Mouse (Mus musculus) midbrain, postnatal 0 days (tissue): ENCODE measurements around the gene Esr1. TPM values are rescaled to one million over a fixed set of nuclear protein-coding genes. Genes with fewer than 3 reads are reported as not detected.

Experiments
- ATAC-seq: fragments of 200-750 bp; cut with Nextera tagmentation; 2 replicates; pipeline ENCODE4 v1.8.0; 2017; ENCODE audit warnings: moderate number of reproducible peaks, mild to moderate bottlenecking, moderate TSS enrichment, moderate library complexity; ENCODE audit not compliant: low FRiP score
- DNase-seq: peaks from one replicate; pipeline ENCODE4 v3.0.0-alpha.2; 2015; ENCODE audit warnings: low spot score
- H3K27ac ChIP-seq: fragments of 300-500 bp; sonication (generic); 2 replicates; pipeline ENCODE4 v1.5.1; 2014; ENCODE audit warnings: low read depth, mild to moderate bottlenecking, low read length, mixed read lengths
- H3K27me3 ChIP-seq: fragments of 300-500 bp; sonication (generic); 2 replicates; pipeline ENCODE4 v1.6.1; 2014; ENCODE audit warnings: low read length, control low read depth, mixed read lengths; ENCODE audit not compliant: insufficient read depth
- H3K36me3 ChIP-seq: fragments of 300-500 bp; sonication (generic); 2 replicates; pipeline ENCODE4 v1.6.1; 2014; ENCODE audit warnings: low read length, control low read depth, mixed read lengths; ENCODE audit not compliant: insufficient read depth
- H3K4me1 ChIP-seq: fragments of 300-500 bp; sonication (generic); 2 replicates; pipeline ENCODE4 v1.6.1; 2014; ENCODE audit warnings: mild to moderate bottlenecking, control low read depth, antibody characterized with exemption, low read length, mixed read lengths; ENCODE audit not compliant: insufficient read depth
- H3K4me2 ChIP-seq: fragments of 300-500 bp; sonication (generic); 2 replicates; pipeline ENCODE4 v1.6.1; 2014; ENCODE audit warnings: low read depth, mild to moderate bottlenecking, low read length, mixed read lengths; ENCODE audit not compliant: poor library complexity, severe bottlenecking
- H3K4me3 ChIP-seq: fragments of 300-500 bp; sonication (generic); 2 replicates; pipeline ENCODE4 v1.5.1; 2014; ENCODE audit warnings: low read depth, mild to moderate bottlenecking, low read length, moderate library complexity
- H3K9ac ChIP-seq: fragments of 300-500 bp; sonication (generic); replicated peaks from 2 replicates; pipeline ENCODE4 v1.6.1; 2014; ENCODE audit warnings: mild to moderate bottlenecking, low read length, moderate library complexity, mixed read lengths; ENCODE audit not compliant: poor library complexity, severe bottlenecking
- H3K9me3 ChIP-seq: fragments of 300-500 bp; sonication (generic); 2 replicates; pipeline ENCODE4 v1.6.1; 2016; ENCODE audit warnings: low read length, control low read depth
- CTCF ChIP-seq: IDR thresholded peaks from 2 replicates; pipeline ENCODE4 v1.5.1; 2016; ENCODE audit warnings: antibody characterized with exemption, mild to moderate bottlenecking
- WGBS: fragments of 180-500 bp; shearing (Covaris S2); extraction: QIAGEN DNeasy Blood & Tissue Kit; methylation state at CpG from one replicate; pipeline ENCODE4 v1.1.7; 2014; 5-methylcytosine and 5-hydroxymethylcytosine counted together
- polyA plus RNA-seq: library from polyadenylated mRNA; unstranded; fragments of >200 nt; fragmentation: Nextera tagmentation; extraction: Ambion mirVana; gene quantifications from 2 replicates; pipeline ENCODE4 v1.2.1, GENCODE M21; 2015
- total RNA-seq: library from RNA; depleted of rRNA; stranded (reverse); fragments of >200 nt; gene quantifications from 2 replicates; pipeline ENCODE4 v1.2.3, GENCODE M21; 2014

The Esr1 gene
- total and polyA plus RNA-seq, 2 experiments from 2014 or later, result 0.71 to 0.84 TPM

DNA sequence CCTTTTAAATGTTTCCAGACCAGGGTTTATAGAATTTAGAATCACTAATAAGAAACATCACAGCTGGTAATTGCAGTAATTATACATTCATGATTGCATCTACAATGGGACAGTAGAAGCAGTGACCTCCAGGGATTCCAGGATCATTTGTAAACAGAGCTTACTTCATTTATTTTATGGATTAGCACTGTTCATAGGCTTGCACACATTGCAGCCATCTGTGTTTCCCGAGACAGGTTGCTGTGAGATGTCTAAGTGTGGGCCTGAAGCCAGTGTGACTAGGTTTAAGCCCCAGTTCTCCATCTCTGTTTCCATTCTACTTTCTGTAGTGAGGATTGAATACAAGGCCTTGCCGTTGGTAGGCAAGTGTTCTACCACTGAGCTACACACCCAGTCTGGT is 236.1 kb downstream of the Esr1 start:
- peak; percentile 6 for DNase-seq
- no peak overlapping the region for H3K27ac ChIP-seq
- H3K4me3 ChIP-seq, result no peak overlapping the region
- WGBS, result 73% methylated on average over 2 of the region's 2 CpGs
- no peaks in the 10 kb centered on the region for H3K9me3 ChIP-seq
- H3K36me3 ChIP-seq, result no peaks in the 10 kb centered on the region
- H3K27me3 ChIP-seq, result no peaks in the 10 kb centered on the region
- no peak overlapping the region for H3K4me2 ChIP-seq
- H3K9ac ChIP-seq, result no peak overlapping the region
- H3K4me1 ChIP-seq, result no peaks in the 10 kb centered on the region
- no peak for TF ChIP-seq CTCF
- no peak for ATAC-seq

DNA sequence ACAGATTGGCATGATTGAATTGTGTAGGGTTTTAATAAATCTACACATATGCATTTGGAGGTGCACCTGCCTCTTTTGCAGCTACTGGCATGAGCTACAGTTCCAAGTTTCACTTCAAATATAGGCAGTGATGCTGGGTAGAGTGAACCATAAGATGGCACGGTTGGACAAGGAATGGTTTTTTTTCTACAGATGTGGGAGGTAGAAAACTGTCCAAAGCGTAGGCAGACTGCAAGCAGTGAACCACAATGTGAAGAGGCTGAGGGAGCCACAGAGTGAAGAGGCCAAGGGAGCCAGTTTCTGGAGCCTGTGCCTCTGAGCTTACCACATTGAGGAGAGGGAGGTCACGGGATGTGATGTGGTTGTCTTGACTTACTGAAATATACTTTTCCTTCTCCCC is 238.5 kb downstream of the Esr1 start:
- Histone ChIP-seq H3K36me3 (no peaks in the 10 kb centered on the region), H3K27me3 (no peaks in the 10 kb centered on the region), H3K27ac (no peak overlapping the region), H3K9ac (no peak overlapping the region), H3K4me3 (no peak overlapping the region), H3K4me2 (no peak overlapping the region), H3K9me3 (no peaks in the 10 kb centered on the region), H3K4me1 (no peaks in the 10 kb centered on the region)
- DNase-seq (no peak), ATAC-seq (no peak)
- TF ChIP-seq CTCF, result no peak
- 92% methylated on average over 3 of the region's 3 CpGs for WGBS

DNA sequence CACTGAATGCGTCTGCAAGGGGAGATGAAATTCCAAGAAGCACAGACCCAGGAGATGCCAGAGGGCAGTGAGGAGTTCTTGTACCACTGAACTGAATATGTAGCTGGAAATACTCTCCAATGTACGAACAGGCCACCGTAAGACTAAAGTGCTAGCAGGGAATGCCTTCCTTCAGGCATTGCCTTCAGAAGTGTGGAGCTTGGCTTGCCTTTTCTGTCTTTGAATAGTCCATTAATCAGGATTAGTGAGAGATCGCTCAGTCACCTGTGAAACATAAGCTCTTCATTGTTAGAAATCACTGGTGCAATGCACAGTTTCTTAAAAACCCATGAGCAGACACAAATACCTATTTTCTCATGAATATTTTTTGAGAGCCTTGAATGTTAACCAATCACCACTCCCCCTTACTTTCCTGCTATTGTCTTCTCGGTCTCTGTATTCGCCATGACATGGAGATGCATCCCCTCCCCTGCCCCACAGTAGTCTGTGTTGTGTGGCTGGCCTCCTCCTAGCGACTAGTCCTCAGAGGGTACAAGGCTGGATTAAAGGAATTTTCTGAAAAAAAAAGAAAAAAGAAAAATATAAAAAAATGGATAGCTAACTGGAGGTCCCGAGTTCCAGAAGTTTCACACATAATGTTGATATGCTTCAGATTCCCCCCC is 263.8 kb downstream of the Esr1 start:
- ATAC-seq, result no peak
- Histone ChIP-seq H3K27ac (no peak overlapping the region), H3K9ac (no peak overlapping the region), H3K36me3 (no peaks in the 10 kb centered on the region), H3K27me3 (no peaks in the 10 kb centered on the region), H3K4me3 (no peak overlapping the region), H3K9me3 (no peaks in the 10 kb centered on the region), H3K4me2 (no peak overlapping the region), H3K4me1 (no peaks in the 10 kb centered on the region)
- DNase-seq, result no peak
- 16% methylated on average over 8 of the region's 8 CpGs for WGBS
- no peak for TF ChIP-seq CTCF

DNA sequence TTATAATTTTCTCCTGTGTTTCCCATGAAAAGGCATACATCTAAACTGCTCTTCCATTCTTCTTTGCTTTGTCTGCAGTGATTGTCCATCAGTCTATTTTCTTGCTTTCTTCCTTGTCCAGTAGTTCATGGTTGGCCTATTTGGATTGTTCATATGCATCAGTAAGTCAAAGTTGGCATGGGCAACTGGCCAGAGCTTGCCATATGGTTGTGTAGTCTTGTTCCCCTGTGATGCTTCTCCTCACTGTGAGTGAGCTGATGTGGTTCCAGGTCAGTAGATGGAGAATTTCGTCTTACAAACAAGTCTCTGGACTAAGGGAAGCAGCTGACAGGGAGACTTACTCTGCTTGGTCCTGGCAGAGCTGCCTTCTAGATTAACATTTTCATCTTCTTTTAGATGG is 270.0 kb downstream of the Esr1 start:
- DNase-seq, result no peak
- Histone ChIP-seq H3K27ac (no peak overlapping the region), H3K9me3 (no peaks in the 10 kb centered on the region), H3K4me1 (no peaks in the 10 kb centered on the region), H3K4me2 (no peak overlapping the region), H3K4me3 (no peak overlapping the region), H3K9ac (no peak overlapping the region), H3K27me3 (no peaks in the 10 kb centered on the region), H3K36me3 (no peaks in the 10 kb centered on the region)
- TF ChIP-seq CTCF, result no peak
- no peak for ATAC-seq
- WGBS, result 77% methylated on average over 1 of the region's 1 CpGs

DNA sequence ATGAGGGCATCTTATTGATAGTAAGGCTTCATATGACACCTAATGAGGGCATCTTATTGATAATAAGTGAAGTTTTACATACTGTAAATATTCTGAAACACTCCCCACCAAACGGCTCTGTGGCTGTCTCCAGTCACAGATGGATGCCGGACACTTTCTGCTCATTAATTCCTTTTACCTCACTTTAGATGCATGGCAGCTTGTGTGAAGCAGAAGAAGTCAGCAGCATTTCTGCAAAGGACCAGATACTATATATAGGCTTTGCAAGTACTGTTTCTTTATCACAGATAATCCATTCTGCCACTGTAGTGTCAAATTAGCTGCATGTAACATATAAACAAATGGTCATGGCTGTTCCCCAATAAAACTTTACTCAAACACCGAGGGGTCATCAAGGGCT is 274.1 kb downstream of the Esr1 start:
- no peak overlapping the region for H3K4me3 ChIP-seq
- ATAC-seq, result no peak
- H3K27me3 ChIP-seq, result no peaks in the 10 kb centered on the region
- H3K9ac ChIP-seq, result no peak overlapping the region
- H3K9me3 ChIP-seq, result no peaks in the 10 kb centered on the region
- H3K4me2 ChIP-seq, result no peak overlapping the region
- no peaks in the 10 kb centered on the region for H3K36me3 ChIP-seq
- no peak for DNase-seq
- TF ChIP-seq CTCF, result no peak
- H3K27ac ChIP-seq, result no peak overlapping the region
- H3K4me1 ChIP-seq, result no peaks in the 10 kb centered on the region
- WGBS, result 79% methylated on average over 3 of the region's 3 CpGs

DNA sequence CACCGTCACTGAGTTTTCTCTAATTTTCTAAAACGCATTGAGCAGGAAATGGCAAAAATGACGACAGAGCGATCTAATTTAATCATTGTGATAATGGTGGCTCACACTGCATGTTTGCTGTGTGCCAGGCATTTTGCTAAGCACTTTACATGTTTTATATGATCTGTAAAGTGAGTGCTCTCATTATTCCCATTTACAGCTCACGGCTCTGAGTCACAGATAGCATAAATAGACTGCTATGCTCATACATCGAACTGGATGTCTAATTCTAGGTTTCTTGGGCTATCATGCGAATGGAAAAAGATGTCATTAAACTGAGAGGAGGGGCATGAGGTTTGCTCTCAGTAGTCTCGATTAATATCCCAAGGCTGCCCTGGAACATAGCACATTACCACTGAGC is 274.6 kb downstream of the Esr1 start:
- Histone ChIP-seq H3K27ac (no peak overlapping the region), H3K9ac (no peak overlapping the region), H3K36me3 (no peaks in the 10 kb centered on the region), H3K4me3 (no peak overlapping the region), H3K4me2 (no peak overlapping the region), H3K27me3 (no peaks in the 10 kb centered on the region), H3K4me1 (no peaks in the 10 kb centered on the region), H3K9me3 (no peaks in the 10 kb centered on the region)
- TF ChIP-seq CTCF, result no peak
- ATAC-seq (no peak), DNase-seq (no peak)
- WGBS, result 78% methylated on average over 8 of the region's 8 CpGs
